Comparison of ENCODE assay signal across 21 mouse cellular contexts in genomic region chr13:4318773-4319172, GRCm38 (mm10). TPM values are rescaled to one million over a fixed set of nuclear protein-coding genes. Genes with fewer than 3 reads are reported as not detected.
"Had no signal": no experiment of that assay in that cellular context is flagged by ENCODE, and none has a peak within 500 bp of the region (broad histone marks: within the 10 kb centered on the region; RNA-seq: fewer than 3 reads in every experiment).

No protein-coding gene starts in this region.

- H3K27me3 ChIP-seq: kidney, embryonic 15.5 days; liver, embryonic 13.5 days; megakaryocyte, embryonic 14.5 days; midbrain, embryonic 13.5 days; stomach, embryonic 15.5 days had no signal

- H3K9ac ChIP-seq: kidney, embryonic 15.5 days; liver, embryonic 13.5 days; lung, embryonic 14.5 days; midbrain, embryonic 13.5 days; stomach, embryonic 15.5 days had no signal

- H3K4me1 ChIP-seq: kidney, embryonic 15.5 days; liver, embryonic 13.5 days; megakaryocyte, embryonic 14.5 days; midbrain, embryonic 10.5 days; midbrain, embryonic 13.5 days; stomach, embryonic 15.5 days had no signal

- ATAC-seq: midbrain, embryonic 13.5 days had no signal

- H3K27ac ChIP-seq: kidney, embryonic 15.5 days; liver, embryonic 13.5 days; midbrain, embryonic 10.5 days; midbrain, embryonic 13.5 days; stomach, embryonic 15.5 days had no signal

- H3K4me3 ChIP-seq: kidney, embryonic 15.5 days; liver, embryonic 13.5 days; megakaryocyte, embryonic 14.5 days; midbrain, embryonic 10.5 days; midbrain, embryonic 13.5 days; stomach, embryonic 15.5 days had no signal

- DNase-seq: kidney, adult 8-10 months; kidney, postnatal 10 days; kidney, postnatal 36 days; liver, embryonic 13.5 days; lung, embryonic 14.5 days; lung, postnatal 10 days; lung, postnatal 36 days; right cerebral cortex, postnatal 25 days; spleen, adult 18-20 months; thymus, adult 18-20 months; thymus, postnatal 36 days had no signal

- H3K36me3 ChIP-seq: kidney, embryonic 15.5 days; liver, embryonic 13.5 days; midbrain, embryonic 10.5 days; midbrain, embryonic 13.5 days; stomach, embryonic 15.5 days had no signal

- H3K4me2 ChIP-seq: kidney, embryonic 15.5 days; liver, embryonic 13.5 days; lung, embryonic 14.5 days; midbrain, embryonic 13.5 days; stomach, embryonic 15.5 days had no signal

- H3K9me3 ChIP-seq: kidney, embryonic 15.5 days; liver, embryonic 13.5 days; megakaryocyte, embryonic 14.5 days; midbrain, embryonic 10.5 days; midbrain, embryonic 13.5 days; stomach, embryonic 15.5 days had no signal

RNA-seq across cellular contexts. Expression of gene Akr1c12, which starts 39.5 kb away (rescaled TPM):
- total RNA-seq: layer of hippocampus, adult 18-20 months; layer of hippocampus, postnatal 14 days; left cerebral cortex, postnatal 25 days; midbrain, postnatal 0 days had no signal
- polyA plus RNA-seq: midbrain, embryonic 13.5 days; neural tube, embryonic 11.5 days had no signal
